Mouse (Mus musculus): ENCODE results near the gene Cox17. TPM values are rescaled to one million over a fixed set of nuclear protein-coding genes. Genes with fewer than 3 reads are reported as not detected.

Cox17 gene
- polyA plus RNA-seq, 1 experiment from 2014 or later, result 557 TPM

GRCm38 (mm10) chr16:38307651-38308050 lies 39.1 kb upstream of the Cox17 start:
- H3K27ac ChIP-seq (ENCODE audit: low read depth, low read length), result no peak overlapping the region
- no peaks in the 10 kb centered on the region for H3K36me3 ChIP-seq (ENCODE audit: control insufficient read depth, insufficient read depth)
- 67% methylated on average over 7 of the region's 7 CpGs for WGBS
- H3K4me1 ChIP-seq (replicated peaks; ENCODE audit: control insufficient read depth, insufficient read depth, low read length), result no peaks in the 10 kb centered on the region
- ATAC-seq, result no peak
- H3K9me3 ChIP-seq (ENCODE audit: control insufficient read depth), result no peaks in the 10 kb centered on the region
- H3K4me2 ChIP-seq (replicated peaks; ENCODE audit: low read depth), result no peak overlapping the region
- H3K9ac ChIP-seq (ENCODE audit: low read depth, low read length), result no peak overlapping the region
- TF ChIP-seq CTCF (IDR thresholded peaks at IDR 0.05; ENCODE audit: low read depth), result no peak
- no peaks in the 10 kb centered on the region; the same call in 1 of the 2 replicates for H3K27me3 ChIP-seq (replicated peaks; ENCODE audit: control insufficient read depth, insufficient read depth, low read length)
- H3K4me3 ChIP-seq (ENCODE audit: low read depth, low read length), result no peak overlapping the region

GRCm38 (mm10) chr16:38308195-38308594 lies 38.6 kb upstream of the Cox17 start:
- no peak overlapping the region for H3K9ac ChIP-seq (ENCODE audit: low read depth, low read length)
- H3K36me3 ChIP-seq (ENCODE audit: control insufficient read depth, insufficient read depth), result no peaks in the 10 kb centered on the region
- H3K9me3 ChIP-seq (ENCODE audit: control insufficient read depth), result no peaks in the 10 kb centered on the region
- TF ChIP-seq CTCF (IDR thresholded peaks at IDR 0.05; ENCODE audit: low read depth), result no peak
- ATAC-seq, result no peak
- H3K4me2 ChIP-seq (replicated peaks; ENCODE audit: low read depth), result no peak overlapping the region
- H3K27ac ChIP-seq (ENCODE audit: low read depth, low read length), result no peak overlapping the region
- no peaks in the 10 kb centered on the region for H3K4me1 ChIP-seq (replicated peaks; ENCODE audit: control insufficient read depth, insufficient read depth, low read length)
- 88% methylated on average over 11 of the region's 11 CpGs for WGBS
- no peaks in the 10 kb centered on the region; the same call in 1 of the 2 replicates for H3K27me3 ChIP-seq (replicated peaks; ENCODE audit: control insufficient read depth, insufficient read depth, low read length)
- no peak overlapping the region for H3K4me3 ChIP-seq (ENCODE audit: low read depth, low read length)

DNA sequence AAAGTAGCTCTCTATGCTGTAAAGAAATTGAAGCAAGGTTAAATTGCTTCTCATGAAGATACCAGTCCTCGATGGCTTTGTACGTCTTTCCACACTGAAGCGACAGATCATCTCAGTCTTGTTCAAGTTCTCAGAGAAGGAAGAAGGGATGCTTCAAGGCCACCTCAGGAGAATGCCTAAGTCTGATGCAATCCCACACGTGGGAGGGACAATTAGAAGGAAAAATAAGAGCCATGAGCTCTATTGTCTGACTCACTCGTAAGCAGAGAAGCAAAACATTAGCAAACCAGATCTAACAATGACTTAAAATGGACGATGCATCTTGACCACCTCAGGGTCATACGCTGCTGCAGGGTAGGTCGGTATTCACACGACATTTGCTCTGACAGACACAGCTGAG lies 28.3 kb upstream of the Cox17 start:
- no peak overlapping the region for H3K9ac ChIP-seq (ENCODE audit: low read depth, low read length)
- H3K27ac ChIP-seq (ENCODE audit: low read depth, low read length), result no peak overlapping the region
- no peak for TF ChIP-seq CTCF (IDR thresholded peaks at IDR 0.05; ENCODE audit: low read depth)
- ATAC-seq, result no peak
- 76% methylated on average over 9 of the region's 9 CpGs for WGBS
- no peak overlapping the region for H3K4me3 ChIP-seq (ENCODE audit: low read depth, low read length)
- H3K4me2 ChIP-seq (replicated peaks; ENCODE audit: low read depth), result no peak overlapping the region
- no peaks in the 10 kb centered on the region for H3K36me3 ChIP-seq (ENCODE audit: control insufficient read depth, insufficient read depth)
- no peaks in the 10 kb centered on the region for H3K9me3 ChIP-seq (ENCODE audit: control insufficient read depth)
- no peaks in the 10 kb centered on the region for H3K27me3 ChIP-seq (replicated peaks; ENCODE audit: control insufficient read depth, insufficient read depth, low read length)
- no peaks in the 10 kb centered on the region for H3K4me1 ChIP-seq (replicated peaks; ENCODE audit: control insufficient read depth, insufficient read depth, low read length)

DNA sequence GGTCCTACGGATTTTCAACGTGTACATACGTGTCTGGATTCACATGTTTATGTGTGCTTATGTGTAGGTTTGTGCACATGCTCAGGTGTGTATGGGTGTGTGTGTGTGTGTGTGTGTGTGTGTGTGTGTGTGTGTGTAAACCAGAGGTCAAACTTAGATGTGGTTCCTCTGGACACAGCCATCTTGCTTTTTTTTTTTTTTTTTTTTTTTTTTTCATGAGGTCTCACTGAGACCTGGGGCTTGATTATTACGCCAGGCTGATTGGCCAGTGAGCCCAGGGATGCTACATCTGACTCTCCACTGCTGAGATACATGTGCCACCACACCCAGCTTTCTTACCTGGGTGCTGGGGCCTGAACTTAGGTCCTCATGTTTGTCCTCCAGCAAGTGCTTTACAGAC lies 27.7 kb upstream of the Cox17 start:
- Histone ChIP-seq H3K4me3 (ENCODE audit: low read depth, low read length) (no peak overlapping the region), H3K36me3 (ENCODE audit: control insufficient read depth, insufficient read depth) (no peaks in the 10 kb centered on the region)
- 78% methylated on average over 4 of the region's 4 CpGs for WGBS

GRCm38 (mm10) chr16:38321452-38321935 lies 25.3 kb upstream of the Cox17 start:
- 31% methylated on average over 17 of the region's 17 CpGs for WGBS
- no peak overlapping the region for H3K4me2 ChIP-seq (replicated peaks; ENCODE audit: low read depth)

More for the DNA sequence above, 27.7 kb upstream of the Cox17 start:
- Histone ChIP-seq H3K9me3 (ENCODE audit: control insufficient read depth) (no peaks in the 10 kb centered on the region), H3K4me2 (replicated peaks; ENCODE audit: low read depth) (no peak overlapping the region), H3K27me3 (replicated peaks; ENCODE audit: control insufficient read depth, insufficient read depth, low read length) (no peaks in the 10 kb centered on the region), H3K4me1 (replicated peaks; ENCODE audit: control insufficient read depth, insufficient read depth, low read length) (no peaks in the 10 kb centered on the region), H3K27ac (ENCODE audit: low read depth, low read length) (no peak overlapping the region), H3K9ac (ENCODE audit: low read depth, low read length) (no peak overlapping the region)
- TF ChIP-seq CTCF (IDR thresholded peaks at IDR 0.05; ENCODE audit: low read depth), result no peak
- no peak for ATAC-seq

DNA sequence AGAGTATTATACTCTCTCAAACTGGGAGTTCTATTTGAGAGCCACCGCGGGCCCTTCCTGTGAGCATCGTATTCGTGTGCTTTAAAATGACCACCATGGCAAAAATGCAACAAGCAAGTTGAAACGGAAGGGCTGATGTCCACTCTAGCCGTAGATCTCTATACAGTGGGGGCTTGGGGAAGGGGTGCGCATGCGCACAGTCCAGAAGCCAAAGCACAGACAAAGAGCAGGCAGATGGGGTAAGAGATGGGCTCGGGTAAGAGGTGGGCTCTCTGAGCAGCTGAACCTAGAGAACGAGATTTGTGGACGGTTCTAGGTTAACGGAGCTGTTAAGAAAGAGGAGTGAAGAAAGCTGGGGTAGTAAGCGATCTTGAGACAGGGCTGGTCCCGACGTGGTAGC lies 22.5 kb upstream of the Cox17 start:
- no peak overlapping the region for H3K9ac ChIP-seq (ENCODE audit: low read depth, low read length)
- H3K27ac ChIP-seq (ENCODE audit: low read depth, low read length), result no peak overlapping the region
- no peaks in the 10 kb centered on the region for H3K27me3 ChIP-seq (replicated peaks; ENCODE audit: control insufficient read depth, insufficient read depth, low read length)
- H3K4me3 ChIP-seq (ENCODE audit: low read depth, low read length), result no peak overlapping the region
- H3K9me3 ChIP-seq (ENCODE audit: control insufficient read depth), result no peaks in the 10 kb centered on the region
- H3K4me2 ChIP-seq (replicated peaks; ENCODE audit: low read depth), result no peak overlapping the region
- H3K4me1 ChIP-seq (replicated peaks; ENCODE audit: control insufficient read depth, insufficient read depth, low read length), result no peaks in the 10 kb centered on the region
- ATAC-seq, result no peak
- WGBS, result 93% methylated on average over 15 of the region's 15 CpGs
- TF ChIP-seq CTCF (IDR thresholded peaks at IDR 0.05; ENCODE audit: low read depth), result no peak
- no peaks in the 10 kb centered on the region for H3K36me3 ChIP-seq (ENCODE audit: control insufficient read depth, insufficient read depth)

More at GRCm38 (mm10) chr16:38321452-38321935, 25.3 kb upstream of the Cox17 start:
- ATAC-seq, result no peak
- Histone ChIP-seq H3K9ac (ENCODE audit: low read depth, low read length) (no peak overlapping the region), H3K4me1 (replicated peaks; ENCODE audit: control insufficient read depth, insufficient read depth, low read length) (no peaks in the 10 kb centered on the region), H3K9me3 (ENCODE audit: control insufficient read depth) (no peaks in the 10 kb centered on the region), H3K4me3 (ENCODE audit: low read depth, low read length) (no peak overlapping the region), H3K27me3 (replicated peaks; ENCODE audit: control insufficient read depth, insufficient read depth, low read length) (no peaks in the 10 kb centered on the region), H3K36me3 (ENCODE audit: control insufficient read depth, insufficient read depth) (no peaks in the 10 kb centered on the region), H3K27ac (ENCODE audit: low read depth, low read length) (no peak overlapping the region)
- TF ChIP-seq CTCF (IDR thresholded peaks at IDR 0.05; ENCODE audit: low read depth), result peak; percentile 86

Data from intestine, postnatal 0 days (tissue).